ENCODE assay signal across 12 mouse cellular contexts in genomic region chr3:122801436-122802221, GRCm38 (mm10).
A peak's percentile ranks its signal among the peaks of the same experiment; 100 is the strongest.
DNase-seq lines count a peak whose midpoint lies in the region; ATAC-seq lines count a peak whose summit lies in the region.
"Had no signal": no experiment of that assay in that cellular context is flagged by ENCODE, and none has a peak within 500 bp of the region (broad histone marks: within the 10 kb centered on the region; RNA-seq: fewer than 3 reads in every experiment).

No protein-coding gene starts in this region.

- no peak overlapping the region for H3K4me2 ChIP-seq in heart, embryonic 15.5 days
- no peak overlapping the region for H3K4me2 ChIP-seq in heart, embryonic 11.5 days
- H3K4me2 ChIP-seq in embryonic facial prominence, embryonic 13.5 days: no peak overlapping the region
- H3K4me2 ChIP-seq in hindbrain, embryonic 11.5 days (replicated peaks; ENCODE audit: low read depth, low read length): no peak overlapping the region
- peak overlapping the region; percentile 19 for H3K4me2 ChIP-seq in midbrain, embryonic 15.5 days
- H3K4me2 ChIP-seq in liver, embryonic 12.5 days: no peak overlapping the region
- H3K4me2 ChIP-seq: limb, embryonic 13.5 days had no signal

- H3K27me3 ChIP-seq in heart, embryonic 15.5 days: no peaks in the 10 kb centered on the region
- no peaks in the 10 kb centered on the region for H3K27me3 ChIP-seq in heart, embryonic 11.5 days (ENCODE audit: control insufficient read depth, insufficient read depth, low read length)
- 0 out of 2 replicates have a peak, but pooled peaks cover 6% of the 10 kb centered on the region for H3K27me3 ChIP-seq in embryonic facial prominence, embryonic 13.5 days
- no peaks in the 10 kb centered on the region for H3K27me3 ChIP-seq in hindbrain, embryonic 11.5 days (ENCODE audit: control insufficient read depth, insufficient read depth, low read length)
- no peaks in the 10 kb centered on the region for H3K27me3 ChIP-seq in midbrain, embryonic 15.5 days (replicated peaks)
- no peaks in the 10 kb centered on the region for H3K27me3 ChIP-seq in liver, embryonic 12.5 days (replicated peaks)
- H3K27me3 ChIP-seq: limb, embryonic 13.5 days had no signal

- H3K36me3 ChIP-seq in heart, embryonic 15.5 days: no peaks in the 10 kb centered on the region
- H3K36me3 ChIP-seq in heart, embryonic 11.5 days (ENCODE audit: control insufficient read depth, insufficient read depth, low read length): no peaks in the 10 kb centered on the region
- peaks cover 10% of the 10 kb centered on the region for H3K36me3 ChIP-seq in embryonic facial prominence, embryonic 13.5 days
- H3K36me3 ChIP-seq in hindbrain, embryonic 11.5 days (ENCODE audit: control insufficient read depth, insufficient read depth, low read length): no peaks in the 10 kb centered on the region
- no peaks in the 10 kb centered on the region for H3K36me3 ChIP-seq in midbrain, embryonic 15.5 days (replicated peaks)
- H3K36me3 ChIP-seq in liver, embryonic 12.5 days: 0 out of 2 replicates have a peak, but pooled peaks cover 4% of the 10 kb centered on the region

- H3K4me3 ChIP-seq in heart, embryonic 15.5 days: no peak overlapping the region
- H3K4me3 ChIP-seq in heart, embryonic 11.5 days (ENCODE audit: low read depth, low read length): no peak overlapping the region
- no peak overlapping the region for H3K4me3 ChIP-seq in embryonic facial prominence, embryonic 13.5 days
- no peak overlapping the region for H3K4me3 ChIP-seq in hindbrain, embryonic 11.5 days (ENCODE audit: low read depth, low read length)
- no peak overlapping the region for H3K4me3 ChIP-seq in midbrain, embryonic 15.5 days
- H3K4me3 ChIP-seq in liver, embryonic 12.5 days: no peak overlapping the region
- H3K4me3 ChIP-seq: limb, embryonic 13.5 days had no signal

- 84% methylated on average over 15 of the region's 15 CpGs for WGBS in heart, embryonic 15.5 days
- WGBS in heart, embryonic 11.5 days (ENCODE audit: insufficient replicate concordance): 79% methylated on average over 15 of the region's 15 CpGs
- 70% methylated on average over 15 of the region's 15 CpGs for WGBS in embryonic facial prominence, embryonic 13.5 days
- WGBS in hindbrain, embryonic 11.5 days: 76% methylated on average over 15 of the region's 15 CpGs
- 50% methylated on average over 15 of the region's 15 CpGs for WGBS in midbrain, embryonic 15.5 days
- WGBS in liver, embryonic 12.5 days (ENCODE audit: insufficient replicate concordance): 80% methylated on average over 15 of the region's 15 CpGs

- H3K9me3 ChIP-seq in heart, embryonic 15.5 days (replicated peaks): no peaks in the 10 kb centered on the region
- no peaks in the 10 kb centered on the region for H3K9me3 ChIP-seq in heart, embryonic 11.5 days (replicated peaks; ENCODE audit: control insufficient read depth, low read length)
- H3K9me3 ChIP-seq in embryonic facial prominence, embryonic 13.5 days: no peaks in the 10 kb centered on the region
- H3K9me3 ChIP-seq in hindbrain, embryonic 11.5 days (ENCODE audit: control insufficient read depth, low read length): no peaks in the 10 kb centered on the region
- no peaks in the 10 kb centered on the region for H3K9me3 ChIP-seq in midbrain, embryonic 15.5 days
- H3K9me3 ChIP-seq in liver, embryonic 12.5 days (replicated peaks): no peaks in the 10 kb centered on the region
- H3K9me3 ChIP-seq: limb, embryonic 13.5 days had no signal

- no peak for DNase-seq in hindbrain, embryonic 11.5 days (ENCODE audit: low spot score)
- DNase-seq in thymus, postnatal 10 days (ENCODE audit: low spot score in 2 of 2): no peak
- DNase-seq in spleen, adult 12 weeks (ENCODE audit: low spot score): no peak
- DNase-seq: adrenal gland, adult 2 months; B cell, adult 2 months; thymus, postnatal 4 days had no signal

- no peak; the same call in 1 of the 2 replicates for ATAC-seq in heart, embryonic 15.5 days (replicated peaks; ENCODE audit: insufficient number of reproducible peaks, insufficient read depth, low FRiP score, low read depth)
- ATAC-seq in heart, embryonic 11.5 days (replicated peaks; ENCODE audit: insufficient number of reproducible peaks, low FRiP score, low TSS enrichment): no peak
- no peak for ATAC-seq in embryonic facial prominence, embryonic 13.5 days (ENCODE audit: insufficient number of reproducible peaks, insufficient read depth, low FRiP score, low TSS enrichment, low read depth)
- ATAC-seq in hindbrain, embryonic 11.5 days (ENCODE audit: low FRiP score): peak; percentile 40; the same call in 1 of the 2 replicates
- ATAC-seq in midbrain, embryonic 15.5 days (replicated peaks): peak; percentile 57
- no peak for ATAC-seq in liver, embryonic 12.5 days

- no peaks in the 10 kb centered on the region for H3K4me1 ChIP-seq in heart, embryonic 15.5 days (replicated peaks)
- H3K4me1 ChIP-seq in heart, embryonic 11.5 days (ENCODE audit: control insufficient read depth, insufficient read depth, low read length): no peaks in the 10 kb centered on the region
- peaks cover 30% of the 10 kb centered on the region for H3K4me1 ChIP-seq in embryonic facial prominence, embryonic 13.5 days
- H3K4me1 ChIP-seq in hindbrain, embryonic 11.5 days (replicated peaks; ENCODE audit: control insufficient read depth, insufficient read depth, low read length): no peaks in the 10 kb centered on the region
- H3K4me1 ChIP-seq in midbrain, embryonic 15.5 days: peaks cover 22% of the 10 kb centered on the region
- no peaks in the 10 kb centered on the region for H3K4me1 ChIP-seq in liver, embryonic 12.5 days

- H3K27ac ChIP-seq in heart, embryonic 15.5 days: peak overlapping the region; percentile 44; the same call in 1 of the 2 replicates
- H3K27ac ChIP-seq in heart, embryonic 11.5 days (ENCODE audit: low read depth, low read length): no peak overlapping the region
- peak overlapping the region; percentile 72 for H3K27ac ChIP-seq in embryonic facial prominence, embryonic 13.5 days
- H3K27ac ChIP-seq in hindbrain, embryonic 11.5 days (ENCODE audit: low read depth, low read length): peak overlapping the region; percentile 30; the same call in 1 of the 2 replicates
- H3K27ac ChIP-seq in midbrain, embryonic 15.5 days: peak overlapping the region; percentile 39
- H3K27ac ChIP-seq in liver, embryonic 12.5 days: no peak overlapping the region
- H3K27ac ChIP-seq: limb, embryonic 13.5 days had no signal

- no peak overlapping the region for H3K9ac ChIP-seq in heart, embryonic 15.5 days
- H3K9ac ChIP-seq in heart, embryonic 11.5 days (ENCODE audit: low read depth, low read length): no peak overlapping the region
- no peak overlapping the region for H3K9ac ChIP-seq in embryonic facial prominence, embryonic 13.5 days
- no peak overlapping the region for H3K9ac ChIP-seq in hindbrain, embryonic 11.5 days (ENCODE audit: low read depth, low read length)
- no peak overlapping the region for H3K9ac ChIP-seq in midbrain, embryonic 15.5 days
- no peak overlapping the region for H3K9ac ChIP-seq in liver, embryonic 12.5 days
- H3K9ac ChIP-seq: limb, embryonic 13.5 days had no signal

Comparison
In these comparisons a context has a peak if more than half of its experiments do, and no peak if none do; other contexts are left out.
1. H3K27ac ChIP-seq: peak in heart, embryonic 15.5 days (single experiment), embryonic facial prominence, embryonic 13.5 days (single experiment), hindbrain, embryonic 11.5 days (single experiment) and midbrain, embryonic 15.5 days (single experiment); none in heart, embryonic 11.5 days (single experiment) and liver, embryonic 12.5 days (single experiment).
2. ATAC-seq: peak in hindbrain, embryonic 11.5 days (single experiment) and midbrain, embryonic 15.5 days (single experiment); none in heart, embryonic 15.5 days (single experiment), heart, embryonic 11.5 days (single experiment), embryonic facial prominence, embryonic 13.5 days (single experiment) and liver, embryonic 12.5 days (single experiment).